Mouse (Mus musculus): Measurements from ENCODE around the gene Ppp1r14b. TPM values are rescaled to one million over a fixed set of nuclear protein-coding genes. Genes with fewer than 3 reads are reported as not detected.

Gene Ppp1r14b
- polyA plus RNA-seq (2012; rRNA removed): 159 and 169 TPM in 2 replicates

DNA sequence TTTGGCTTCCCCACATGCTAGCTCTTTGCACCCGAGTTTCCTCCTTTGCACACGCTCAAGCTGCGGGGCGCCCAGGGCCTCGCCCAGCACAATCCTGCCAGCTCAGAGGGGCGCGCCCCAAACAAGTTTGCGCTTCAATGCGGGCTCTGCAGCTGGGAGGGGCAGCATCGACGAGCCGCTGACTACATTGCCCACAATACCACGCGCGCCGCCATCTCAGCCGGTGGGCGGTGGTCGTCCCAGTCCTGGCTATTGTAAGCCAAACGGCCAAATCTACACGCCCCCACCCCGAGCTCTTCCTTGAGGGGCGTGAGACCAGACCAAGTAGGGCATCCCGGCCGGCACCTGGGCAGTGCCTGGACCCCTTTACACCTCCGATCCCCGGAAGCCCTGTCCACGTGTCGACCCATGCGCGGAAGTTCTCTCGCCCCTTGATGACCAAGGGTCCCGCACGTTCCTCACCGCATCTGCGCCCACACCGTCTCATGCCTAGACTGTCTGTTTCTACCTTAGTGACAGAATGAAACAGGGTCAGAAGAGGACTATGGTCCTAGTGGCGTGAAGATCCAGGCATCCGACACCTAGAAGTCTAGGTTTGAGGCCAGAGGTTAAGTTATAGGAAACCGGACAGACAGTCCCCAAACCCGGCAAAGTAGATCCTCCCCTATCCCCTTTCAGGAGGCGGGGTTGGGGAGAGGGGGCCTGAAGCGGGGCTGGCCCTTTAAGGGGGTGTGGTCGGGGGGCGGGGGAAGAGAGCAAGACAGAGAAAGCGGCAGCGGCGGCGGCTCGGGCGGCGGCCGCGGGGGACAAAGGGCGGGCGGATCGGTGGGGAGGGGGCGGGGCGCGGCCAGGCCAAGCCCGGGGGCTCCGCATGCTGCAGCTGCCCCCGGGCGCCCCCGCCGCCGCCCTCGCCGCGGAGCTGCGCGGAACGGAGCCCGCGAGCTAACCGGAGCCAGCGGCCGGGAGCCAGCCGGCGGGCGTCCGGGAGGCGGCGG, at the start of gene Ppp1r14b:
Gene Ppp1r14b, plus strand, starts transcription at position 758 of the 995 bp plus-strand sequence.

DNA sequence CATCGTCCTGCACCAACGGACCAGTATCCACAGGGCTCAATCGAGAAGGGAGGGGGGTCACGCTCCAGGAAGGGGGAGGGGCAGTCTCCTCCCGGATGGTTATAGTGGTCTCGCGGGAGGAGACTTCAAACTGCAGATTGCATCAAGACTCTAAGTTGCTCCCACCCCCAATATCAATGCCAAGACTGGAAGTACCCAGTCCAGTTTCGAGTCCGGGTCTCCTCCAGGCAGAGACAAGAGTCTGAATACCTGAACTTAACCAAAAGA, 49.5 kb upstream of the Ppp1r14b start, which contains the start of gene Catsperz:
Gene Catsperz, minus strand, starts transcription at position 74 of the 267 bp plus-strand sequence.

DNA sequence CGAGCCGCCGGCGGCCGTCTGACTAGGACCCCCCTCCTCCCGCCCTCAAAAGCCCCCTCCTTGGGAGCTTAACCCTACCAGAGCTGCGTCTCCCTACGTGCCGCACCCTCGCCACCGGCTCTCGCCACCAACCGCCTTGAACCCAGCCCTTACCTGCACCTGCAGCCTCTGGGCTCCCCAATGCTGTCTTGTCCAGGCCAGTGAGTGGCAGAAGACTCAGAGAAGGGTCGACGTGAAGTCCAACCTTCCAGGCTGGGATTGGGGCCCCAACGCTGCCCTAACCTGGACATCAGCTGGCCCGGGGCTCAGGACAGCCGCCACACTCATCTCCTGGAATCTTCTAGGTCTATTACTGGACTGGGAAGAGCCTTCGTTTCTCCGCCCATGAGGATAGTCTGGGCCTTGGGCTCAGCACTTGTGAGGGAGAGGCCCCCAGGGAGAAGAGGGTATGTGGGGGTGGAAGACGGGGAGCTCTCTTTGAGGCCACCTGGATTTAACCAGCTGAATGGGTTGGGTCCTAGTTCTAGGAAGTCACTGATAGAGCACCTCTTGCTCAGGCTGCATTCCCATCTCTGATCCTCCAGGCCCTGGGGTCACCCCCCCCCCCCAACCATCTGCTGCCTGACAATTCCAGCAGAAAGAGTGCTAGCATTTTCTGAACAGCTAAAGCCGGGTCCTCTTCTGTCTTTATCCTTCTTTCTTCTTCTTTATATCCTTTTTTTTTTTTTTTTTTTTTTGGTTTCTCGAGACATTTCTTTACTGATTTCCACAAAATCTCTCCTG, 40.4 kb upstream of the Ppp1r14b start, which contains the start of gene Kcnk4:
Gene Kcnk4, minus strand, starts transcription at position 321 of the 783 bp plus-strand sequence.

DNA sequence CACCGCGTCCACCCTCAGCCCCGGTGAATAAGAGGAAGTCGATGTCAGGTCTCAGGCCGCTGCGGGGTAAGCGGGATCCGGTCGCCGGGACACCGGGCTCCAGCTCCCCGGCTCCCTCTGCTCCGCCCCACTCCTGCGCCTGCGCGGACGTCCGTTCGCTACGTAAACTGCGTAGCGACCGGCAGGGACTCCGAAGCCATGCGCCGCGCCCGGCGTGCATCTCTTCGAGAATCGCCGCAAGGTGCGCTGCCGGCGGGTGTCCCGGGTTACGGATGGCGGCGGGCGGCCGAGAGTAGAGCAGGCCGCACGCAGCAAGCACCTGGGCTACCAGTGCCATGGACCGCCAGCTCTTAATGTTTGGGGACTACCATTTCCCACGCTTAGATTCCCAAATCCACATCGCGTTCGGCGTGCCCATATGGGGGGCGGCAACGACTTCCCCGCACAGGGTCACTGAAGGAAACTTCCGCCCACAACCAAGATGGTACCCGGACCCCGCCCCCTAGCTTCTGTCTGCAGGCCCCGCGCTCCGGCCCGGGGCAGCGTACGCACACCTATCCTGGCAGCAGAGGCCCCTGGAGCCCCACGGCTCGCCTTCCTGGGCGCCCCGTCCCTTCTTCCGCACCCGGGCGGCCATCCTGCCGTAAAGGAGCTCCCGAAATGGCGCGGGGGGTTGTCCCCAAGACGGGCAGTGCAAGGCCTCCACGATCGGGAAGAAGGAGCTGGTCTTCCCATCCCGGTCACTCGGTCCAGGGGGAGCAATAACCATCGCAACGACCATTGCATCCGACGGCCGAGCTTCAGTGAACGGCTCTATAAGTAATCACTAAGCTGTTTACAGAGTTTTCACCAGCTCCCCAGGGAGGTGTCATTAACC, 33.2 kb upstream of the Ppp1r14b start, which contains the start of gene Bad:
Gene Bad, plus strand, starts transcription at position 490 of the 877 bp plus-strand sequence.

DNA sequence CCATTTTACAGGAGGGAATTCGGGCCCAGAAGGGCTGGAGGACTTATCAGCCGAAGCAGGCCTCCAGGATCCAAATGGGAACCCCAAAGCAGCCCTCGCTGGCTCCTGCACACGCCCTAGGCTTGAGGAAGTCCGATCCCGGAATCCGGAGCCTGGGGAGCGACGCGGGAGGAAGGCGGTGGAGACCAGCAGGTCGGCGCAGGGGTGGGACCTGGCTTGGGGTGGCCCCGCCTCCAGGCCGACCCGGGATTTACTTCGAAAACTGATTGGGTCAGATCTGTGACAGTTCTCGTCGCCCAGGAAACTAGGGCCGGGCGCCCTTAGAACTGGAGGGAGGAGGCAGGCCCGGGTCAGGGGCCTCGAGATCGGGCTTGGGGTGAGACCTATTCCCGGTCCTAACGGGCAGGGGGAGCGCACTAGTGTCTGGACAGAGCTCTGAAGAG, 32.5 kb upstream of the Ppp1r14b start, which contains the start of gene Gpr137:
Gene Gpr137, minus strand, starts transcription at position 232 of the 443 bp plus-strand sequence.

DNA sequence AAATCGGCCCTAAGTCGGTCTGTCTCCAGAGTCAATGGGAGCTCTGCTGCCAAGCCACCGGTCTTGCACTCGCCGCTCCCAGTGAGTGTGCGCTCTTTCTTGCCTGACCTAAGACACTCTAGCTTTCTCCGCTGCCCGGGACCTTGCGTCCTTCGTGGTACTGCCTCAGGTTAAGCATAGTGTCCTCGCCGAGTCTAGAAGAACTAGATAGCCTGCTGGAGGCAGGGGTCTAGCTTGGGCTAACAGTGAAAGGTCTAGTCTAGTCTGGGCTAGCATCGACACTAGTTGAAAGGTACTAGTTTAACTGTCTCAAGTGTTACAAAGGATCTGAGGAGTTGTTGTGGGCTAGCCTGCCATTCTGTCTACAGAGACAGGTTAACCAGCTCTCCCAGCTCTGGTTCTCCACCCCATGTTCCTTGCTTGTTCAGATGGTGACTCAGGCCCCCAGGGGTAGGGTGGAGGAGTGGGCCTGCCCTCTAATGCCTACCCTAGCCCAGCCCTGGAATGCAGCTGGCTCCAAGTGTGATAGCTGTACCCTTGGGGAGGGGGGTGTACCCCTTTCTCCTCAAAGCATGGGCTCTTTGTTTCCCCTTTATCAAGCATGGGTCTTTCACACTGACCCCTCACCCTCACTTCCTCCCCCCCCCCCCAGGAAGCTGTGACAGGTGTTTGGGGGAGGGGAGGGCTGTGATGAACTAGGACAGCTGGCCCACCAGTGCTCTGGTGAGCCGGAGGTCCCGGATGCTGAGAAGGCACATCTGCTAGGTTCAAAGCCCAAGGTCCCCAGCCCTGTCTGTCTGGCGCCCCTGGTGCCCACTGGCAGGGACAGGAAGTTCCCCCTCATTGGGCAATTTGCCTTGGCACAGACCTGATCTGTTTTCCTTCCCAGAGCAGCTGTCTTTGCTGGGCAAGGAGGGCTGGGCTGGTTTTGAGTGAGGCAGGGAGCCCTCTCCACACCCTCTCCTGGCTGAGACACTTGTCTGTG, 1.1 kb downstream of the Ppp1r14b start, which contains the start of gene Plcb3:
Gene Plcb3, minus strand, starts transcription at position 934 of the 985 bp plus-strand sequence.

DNA sequence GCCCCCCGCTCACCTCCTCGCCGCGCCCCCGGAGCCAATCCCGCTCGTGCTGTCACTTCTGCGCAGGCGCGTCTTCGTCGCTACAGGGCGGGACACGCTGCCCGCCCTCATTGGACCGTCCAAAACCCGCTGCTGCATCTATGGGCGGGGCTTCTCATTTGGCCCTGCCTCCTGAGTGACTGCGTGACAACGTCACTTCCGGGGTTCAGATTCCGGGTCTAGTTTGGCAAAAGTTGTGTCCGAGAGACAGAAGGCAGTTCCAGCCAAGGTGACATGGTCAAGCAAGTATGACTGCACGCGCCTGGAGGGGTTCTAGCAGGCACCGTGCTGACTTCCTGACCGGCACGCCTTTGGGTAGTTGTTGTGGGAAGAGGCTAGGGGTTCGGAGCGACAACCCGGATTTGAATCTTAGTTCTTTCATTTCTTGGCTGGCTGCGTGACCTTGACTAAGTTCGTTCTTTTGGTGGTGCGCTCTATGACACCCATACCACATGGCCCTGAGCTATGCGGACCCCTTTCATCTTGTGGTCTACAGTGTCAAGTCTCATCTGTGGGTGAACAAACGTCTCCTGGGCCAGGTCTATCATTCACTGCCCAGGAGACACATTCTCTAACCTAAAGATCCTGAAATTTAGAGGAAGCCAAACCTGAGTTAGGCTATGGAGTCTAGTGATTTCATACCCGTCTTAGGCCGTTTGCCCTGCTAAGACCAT, 5.8 kb downstream of the Ppp1r14b start, which contains the start of gene Fkbp2:
Gene Fkbp2, minus strand, starts transcription at position 121 of the 713 bp plus-strand sequence.

DNA sequence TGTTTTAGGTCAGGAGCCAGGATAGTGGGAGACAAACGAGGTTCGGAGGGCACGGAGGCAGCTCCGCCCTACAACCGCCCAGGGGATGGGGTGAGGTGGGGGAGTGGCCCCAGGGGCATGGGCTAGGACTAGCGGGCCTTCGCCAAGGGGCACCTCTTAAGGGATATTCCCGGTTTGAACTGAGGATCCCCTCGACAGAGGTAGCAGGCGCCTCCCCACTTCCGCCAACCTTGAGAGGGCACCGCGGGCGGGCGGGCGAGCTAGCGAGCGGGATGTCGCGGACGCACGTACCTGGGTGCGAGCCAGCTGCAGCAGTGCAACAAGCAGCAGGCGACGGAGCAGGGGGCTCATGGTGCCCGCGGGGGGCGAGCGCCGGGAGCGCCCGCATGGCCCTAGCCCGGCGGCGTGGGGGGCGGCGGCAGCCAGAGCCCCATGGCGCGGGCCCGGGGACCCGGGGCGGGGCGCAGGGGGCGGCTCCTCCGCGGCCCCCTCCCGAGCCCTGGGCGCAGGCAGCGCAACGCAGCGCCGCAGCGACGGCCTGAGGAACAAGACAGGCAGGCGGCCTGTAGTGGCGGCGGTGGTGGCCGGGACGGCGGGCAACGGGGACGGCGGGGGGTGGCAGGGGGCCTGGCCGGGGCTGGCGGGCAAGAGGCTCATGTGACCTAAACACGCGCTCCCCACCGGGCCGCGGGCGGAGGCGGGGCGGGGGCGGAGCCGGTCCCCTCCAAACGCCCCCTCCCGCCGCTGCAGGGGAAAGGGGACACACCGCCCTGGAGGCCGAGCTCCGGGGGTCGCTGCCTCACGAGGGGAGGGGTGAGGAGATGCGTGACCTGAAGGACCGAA, 12.5 kb downstream of the Ppp1r14b start, which contains the start of gene Vegfb:
Gene Vegfb, minus strand, starts transcription at position 591 of the 843 bp plus-strand sequence.

DNA sequence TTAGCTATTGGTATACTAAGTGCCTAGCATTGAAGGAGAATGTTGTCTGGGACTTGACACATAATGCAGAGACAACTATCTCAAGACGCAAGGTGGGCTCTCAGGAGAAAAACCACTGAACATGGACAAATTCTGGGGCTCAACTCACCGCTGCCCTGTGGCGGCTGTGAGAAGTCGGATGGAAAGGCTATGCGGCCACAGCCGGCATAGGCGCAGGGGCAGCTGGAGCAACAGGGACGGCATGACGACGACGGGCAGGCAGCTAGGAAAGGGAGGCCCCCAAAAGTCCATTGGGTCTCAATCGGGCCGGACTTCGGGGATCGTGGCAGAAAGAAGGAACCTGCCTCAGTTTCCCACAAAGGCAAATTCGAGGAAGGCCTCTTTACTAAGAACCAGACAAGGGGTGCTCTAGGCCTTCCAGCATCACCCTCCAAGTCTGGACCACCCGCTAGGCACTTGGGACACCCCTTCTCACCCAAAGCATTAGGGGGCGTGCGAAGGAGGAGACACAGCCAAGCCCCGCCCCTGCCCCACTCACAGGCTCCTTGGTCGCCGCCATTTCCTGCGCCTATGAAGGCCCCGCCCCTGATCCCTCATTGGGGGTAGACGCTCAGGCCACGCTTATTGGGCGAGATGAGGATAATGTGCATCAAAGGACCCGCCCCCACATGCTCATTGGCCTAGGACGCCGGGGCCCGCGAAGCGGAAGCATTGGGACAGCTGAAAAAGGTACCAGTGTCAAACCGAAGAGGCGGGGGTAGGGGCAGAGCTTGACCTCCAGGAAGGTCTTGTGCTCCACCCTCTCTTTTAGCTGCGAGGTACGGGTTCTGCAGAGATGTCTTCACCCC, 17.5 kb downstream of the Ppp1r14b start, which contains the start of gene Dnajc4:
Gene Dnajc4, minus strand, starts transcription at position 562 of the 848 bp plus-strand sequence.

DNA sequence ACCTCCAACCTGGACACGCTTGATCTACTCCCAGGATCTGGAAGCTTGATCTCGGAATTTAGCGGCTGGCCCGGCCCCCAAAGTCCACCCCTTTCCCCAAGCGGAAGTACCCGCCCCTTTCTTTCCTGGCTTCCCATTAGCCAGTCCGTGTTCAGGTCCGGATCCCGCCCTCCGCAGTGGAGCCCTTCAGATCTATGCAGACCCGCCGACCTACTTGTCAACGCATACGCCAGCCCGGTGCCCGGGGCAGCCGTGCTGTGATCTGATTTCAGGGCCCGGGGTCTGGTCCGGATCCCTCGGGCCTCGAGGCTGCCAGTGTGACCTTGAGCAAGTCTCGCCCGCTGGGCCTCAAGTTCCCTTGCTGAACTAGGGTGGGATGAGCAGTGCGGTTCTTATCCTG, 21.2 kb downstream of the Ppp1r14b start, which contains the start of the genes Nudt22 and Trpt1:
Gene Nudt22, minus strand, starts transcription at position 112 of the 400 bp plus-strand sequence.
Gene Trpt1, plus strand, starts transcription at position 126 of the 400 bp plus-strand sequence.

DNA sequence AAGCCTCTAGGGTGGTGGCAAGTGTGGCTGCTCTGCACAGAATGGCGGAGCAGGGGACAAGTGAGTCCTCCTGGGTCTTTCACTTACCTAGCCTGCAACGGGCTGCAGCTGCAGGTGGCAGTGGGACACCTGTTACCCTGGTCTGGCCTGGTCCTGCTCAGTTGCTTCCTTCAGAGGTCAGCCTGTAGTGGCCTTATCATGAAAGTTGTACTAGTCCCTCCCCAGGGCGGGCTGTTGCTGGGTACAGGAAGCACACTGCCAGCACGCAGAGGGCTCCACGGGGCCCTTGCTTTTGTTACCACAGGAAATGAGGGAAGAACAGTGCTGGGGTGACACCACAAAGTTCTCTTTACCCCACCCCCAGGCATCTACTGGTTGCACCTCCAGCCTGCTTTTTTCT, 44.4 kb downstream of the Ppp1r14b start, which contains the start of gene Fermt3:
Gene Fermt3, minus strand, starts transcription at position 279 of the 400 bp plus-strand sequence.

Other genes starting within 250 kb of the Ppp1r14b start
- 39.1 and 51.7 TPM in 2 replicates for gene Rps6ka4, start 134.3 kb upstream of the Ppp1r14b start, polyA plus RNA-seq (2012; rRNA removed)
- gene Ccdc88b, start 116.8 kb upstream of the Ppp1r14b start, polyA plus RNA-seq (2012; rRNA removed): 10.2 and 12.4 TPM in 2 replicates
- gene Trmt112, start 65.3 kb upstream of the Ppp1r14b start, polyA plus RNA-seq (2012; rRNA removed): 75.3 and 86.1 TPM in 2 replicates
- 163 and 170 TPM in 2 replicates for gene Prdx5, start 64.9 kb upstream of the Ppp1r14b start, polyA plus RNA-seq (2012; rRNA removed)
- 242 and 258 TPM in 2 replicates for gene Esrra, start 53.2 kb upstream of the Ppp1r14b start, polyA plus RNA-seq (2012; rRNA removed)
- gene Catsperz, start 49.6 kb upstream of the Ppp1r14b start, polyA plus RNA-seq (2012; rRNA removed): 0.42 TPM in 1 of 2 replicates, not detected in the other
- gene Kcnk4, start 40.5 kb upstream of the Ppp1r14b start, polyA plus RNA-seq (2012; rRNA removed): 0.08 TPM in 1 of 2 replicates, not detected in the other
- gene Bad, start 33.1 kb upstream of the Ppp1r14b start, polyA plus RNA-seq (2012; rRNA removed): 119 and 145 TPM in 2 replicates
- 103 and 166 TPM in 2 replicates for gene Gpr137, start 32.5 kb upstream of the Ppp1r14b start, polyA plus RNA-seq (2012; rRNA removed)
- 335 and 360 TPM in 2 replicates for gene Plcb3, start 1.5 kb downstream of the Ppp1r14b start, polyA plus RNA-seq (2012; rRNA removed)
- 58.5 and 60.7 TPM in 2 replicates for gene Fkbp2, start 5.5 kb downstream of the Ppp1r14b start, polyA plus RNA-seq (2012; rRNA removed)
- gene Vegfb, start 12.7 kb downstream of the Ppp1r14b start, polyA plus RNA-seq (2012; rRNA removed): 40.7 and 51.0 TPM in 2 replicates
- 61.9 and 65.0 TPM in 2 replicates for gene Dnajc4, start 17.6 kb downstream of the Ppp1r14b start, polyA plus RNA-seq (2012; rRNA removed)
- gene Nudt22, start 21.1 kb downstream of the Ppp1r14b start, polyA plus RNA-seq (2012; rRNA removed): 90.8 and 103 TPM in 2 replicates
- gene Trpt1, start 21.2 kb downstream of the Ppp1r14b start, polyA plus RNA-seq (2012; rRNA removed): 18.5 and 19.6 TPM in 2 replicates
- 14.6 and 15.7 TPM in 2 replicates for gene Fermt3, start 44.5 kb downstream of the Ppp1r14b start, polyA plus RNA-seq (2012; rRNA removed)
- 24.6 and 30.5 TPM in 2 replicates for gene Stip1, start 65.0 kb downstream of the Ppp1r14b start, polyA plus RNA-seq (2012; rRNA removed)
- gene Macrod1, start 81.8 kb downstream of the Ppp1r14b start, polyA plus RNA-seq (2012; rRNA removed): 61.6 and 63.0 TPM in 2 replicates
- 0.71 and 0.73 TPM in 2 replicates for gene Flrt1, start 130.8 kb downstream of the Ppp1r14b start, polyA plus RNA-seq (2012; rRNA removed)
- 108 and 134 TPM in 2 replicates for gene Otub1, start 231.3 kb downstream of the Ppp1r14b start, polyA plus RNA-seq (2012; rRNA removed)
- 3,278 and 6,426 TPM in 2 replicates for gene Cox8a, start 242.6 kb downstream of the Ppp1r14b start, polyA plus RNA-seq (2012; rRNA removed)